Mouse (Mus musculus) CH12.LX (cell line): ENCODE measurements at regions not wholly inside any gene's neighbourhood (a gene's known extent, or its start where the extent isn't known, plus 50 kb on each side); places are given as distances from the start of the nearest gene placed in this dataset.
A peak's percentile ranks its signal among the peaks of the same experiment; 100 is the strongest.
"Not testable (repeated sequence)": the region's sequence is repeated elsewhere in the genome, so short reads cannot be mapped to it uniquely, and the experiment has no call there.

Experiments
- DNase-seq: peaks from one replicate; pipeline ENCODE4 v3.0.0-alpha.2; 2013; ENCODE audit errors: extremely low read depth
- H3K27ac ChIP-seq: 2 replicates; pipeline ENCODE4 v1.5.1; 2012; ENCODE audit warnings: low read depth, mild to moderate bottlenecking, control low read depth, moderate library complexity; ENCODE audit not compliant: insufficient read depth
- H3K27me3 ChIP-seq: replicated peaks from 2 replicates; pipeline ENCODE3; 2012; ENCODE audit warnings: inconsistent platforms
- H3K36me3 ChIP-seq, 2 experiments: replicated peaks in 1 of 2; 2 replicates each; pipeline versions ENCODE3 to v1.6.1; 2012; ENCODE audit warnings: inconsistent platforms in 1 of 2, low read length in 1 of 2, mild to moderate bottlenecking in 1 of 2, mixed read lengths in 1 of 2, moderate library complexity in 1 of 2; ENCODE audit not compliant: control insufficient read depth in 1 of 2, insufficient read depth in 1 of 2
- H3K4me1 ChIP-seq, 2 experiments: 2 replicates each; pipeline ENCODE4 v1.6.1; 2012; ENCODE audit warnings: inconsistent platforms in 1 of 2, moderate library complexity in 1 of 2; ENCODE audit not compliant: insufficient read depth in 2 of 2, control insufficient read depth in 1 of 2
- H3K4me2 ChIP-seq: 2 replicates; pipeline ENCODE4 v1.6.1; 2012; ENCODE audit warnings: low read depth, mild to moderate bottlenecking, control low read depth; ENCODE audit not compliant: poor library complexity, insufficient read depth, severe bottlenecking
- H3K4me3 ChIP-seq, 3 experiments: fragments of 150-350 bp in 1 of 3; sonication (generic) in 1 of 3; replicated peaks in 1 of 3; 2 replicates each; pipeline versions ENCODE3 to v1.5.1; 2011 to 2012; ENCODE audit warnings: low read depth in 2 of 3, low read length in 2 of 3, mild to moderate bottlenecking in 2 of 3, moderate library complexity in 2 of 3, control low read depth in 1 of 3, improper control_type of control experiment in 1 of 3, inconsistent platforms in 1 of 3, mixed read lengths in 1 of 3; ENCODE audit not compliant: poor library complexity in 1 of 3
- H3K79me2 ChIP-seq: replicated peaks from 2 replicates; pipeline ENCODE4 v1.6.1; 2012; ENCODE audit warnings: mild to moderate bottlenecking, moderate library complexity; ENCODE audit not compliant: control insufficient read depth, poor library complexity, insufficient read depth, severe bottlenecking; ENCODE audit errors: extremely low read depth
- H3K9ac ChIP-seq: 2 replicates; pipeline ENCODE4 v1.6.1; 2012; ENCODE audit warnings: low read depth, mild to moderate bottlenecking, control low read depth, moderate library complexity; ENCODE audit not compliant: insufficient read depth
- H3K9me3 ChIP-seq: replicated peaks from 2 replicates; pipeline ENCODE3; 2012; ENCODE audit warnings: low read length, inconsistent platforms, mixed read lengths
- CTCF ChIP-seq, 2 experiments: IDR thresholded peaks in 1 of 2; conservative IDR thresholded peaks in 1 of 2; 2 replicates each; pipeline ENCODE4 v1.5.1; 2011 to 2012; ENCODE audit warnings: low read depth in 2 of 2, low read length in 2 of 2, improper control_type of control experiment in 1 of 2, inconsistent platforms in 1 of 2, mild to moderate bottlenecking in 1 of 2, moderate library complexity in 1 of 2
- GABPA ChIP-seq: IDR thresholded peaks from 2 replicates; pipeline ENCODE4 v1.6.1; 2012; ENCODE audit warnings: low read depth, low read length, improper control_type of control experiment, inconsistent platforms; ENCODE audit not compliant: insufficient replicate concordance
- HCFC1 ChIP-seq: IDR thresholded peaks from 2 replicates; pipeline ENCODE4 v1.6.1; 2012; ENCODE audit warnings: low read depth, mild to moderate bottlenecking, inconsistent platforms, low read length, improper control_type of control experiment
- IRF4 ChIP-seq: IDR thresholded peaks from 2 replicates; pipeline ENCODE4 v1.6.1; 2014; ENCODE audit warnings: low read depth, mild to moderate bottlenecking, inconsistent platforms, low read length, improper control_type of control experiment
- JUND ChIP-seq: conservative IDR thresholded peaks from 2 replicates; pipeline ENCODE4 v1.6.1; 2011; ENCODE audit warnings: low read depth, low read length, improper control_type of control experiment
- KAT2A ChIP-seq: IDR thresholded peaks from 2 replicates; pipeline ENCODE4 v1.6.1; 2012; ENCODE audit warnings: low read length, improper control_type of control experiment, inconsistent platforms; ENCODE audit not compliant: insufficient replicate concordance
- RAD21 ChIP-seq: IDR thresholded peaks from 2 replicates; pipeline ENCODE4 v1.6.1; 2011; ENCODE audit warnings: low read depth, mild to moderate bottlenecking, low read length, improper control_type of control experiment, moderate library complexity
- SIN3A ChIP-seq: IDR thresholded peaks from 2 replicates; pipeline ENCODE4 v1.6.1; 2012; ENCODE audit warnings: low read length, improper control_type of control experiment, inconsistent platforms
- TBP ChIP-seq: conservative IDR thresholded peaks from 2 replicates; pipeline ENCODE4 v1.6.1; 2011; ENCODE audit warnings: low read depth, low read length, improper control_type of control experiment
- TCF12 ChIP-seq: IDR thresholded peaks from 2 replicates; pipeline ENCODE4 v1.6.1; 2014; ENCODE audit warnings: low read depth, mild to moderate bottlenecking, inconsistent platforms, low read length, improper control_type of control experiment
- UBTF ChIP-seq: IDR thresholded peaks from 2 replicates; pipeline ENCODE4 v1.6.1; 2012; ENCODE audit warnings: low read depth, mild to moderate bottlenecking, inconsistent platforms, low read length, improper control_type of control experiment, moderate library complexity
- ZKSCAN1 ChIP-seq: IDR thresholded peaks from 2 replicates; pipeline ENCODE4 v1.6.1; 2012; ENCODE audit warnings: low read depth, inconsistent platforms, low read length, improper control_type of control experiment, borderline replicate concordance
- dilution Hi-C: fragments of 300-500 bp; cut with MboI; formaldehyde crosslinking; loops from 2 replicates; pipeline ENCODE4 v1.14.3; 2020; ENCODE audit warnings: low sequenced_read_pairs; ENCODE audit not compliant: extremely low pct_unique_long_range_greater_than_20kb, extremely low pct_ligation_motif_present
- in situ Hi-C: fragments of 300-500 bp; cut with MboI; formaldehyde crosslinking; loops from 3 replicates; pipeline ENCODE4 v1.14.3; 2019; ENCODE audit warnings: low sequenced_read_pairs, low pct_ligation_motif_present, low pct_unique_long_range_greater_than_20kb, mixed read lengths

GRCm38 (mm10) chr8:46355066-46355465, 60.6 kb upstream of the Helt start:
- H3K27me3 ChIP-seq: no peaks in the 10 kb centered on the region
- no peaks in the 10 kb centered on the region for H3K4me1 ChIP-seq
- TF ChIP-seq ZKSCAN1: no peak
- no peak for TF ChIP-seq TBP
- no peak for TF ChIP-seq HCFC1
- no peak for TF ChIP-seq SIN3A
- TF ChIP-seq JUND: no peak
- no peak for TF ChIP-seq GABPA
- no peak for DNase-seq
- H3K79me2 ChIP-seq: no peaks in the 10 kb centered on the region
- H3K4me3 ChIP-seq: no peak overlapping the region
- H3K4me2 ChIP-seq: no peak overlapping the region
- in situ Hi-C loops (no loop called here), dilution Hi-C loops (no loop called here)
- H3K27ac ChIP-seq: no peak overlapping the region
- H3K9ac ChIP-seq: no peak overlapping the region
- no peaks in the 10 kb centered on the region for H3K9me3 ChIP-seq
- H3K36me3 ChIP-seq: no peaks in the 10 kb centered on the region

GRCm38 (mm10) chr8:46357961-46358360, 63.5 kb upstream of the Helt start:
- H3K4me3 ChIP-seq, in situ Hi-C loops, dilution Hi-C loops, H3K9me3 ChIP-seq, H3K27me3 ChIP-seq, H3K79me2 ChIP-seq, H3K9ac ChIP-seq, H3K27ac ChIP-seq, H3K4me1 ChIP-seq, H3K4me2 ChIP-seq, H3K36me3 ChIP-seq: not testable (repeated sequence)
- peak; percentile 23; the same call in 1 of the 2 replicates for TF ChIP-seq IRF4
- DNase-seq: peak; percentile 10

DNA sequence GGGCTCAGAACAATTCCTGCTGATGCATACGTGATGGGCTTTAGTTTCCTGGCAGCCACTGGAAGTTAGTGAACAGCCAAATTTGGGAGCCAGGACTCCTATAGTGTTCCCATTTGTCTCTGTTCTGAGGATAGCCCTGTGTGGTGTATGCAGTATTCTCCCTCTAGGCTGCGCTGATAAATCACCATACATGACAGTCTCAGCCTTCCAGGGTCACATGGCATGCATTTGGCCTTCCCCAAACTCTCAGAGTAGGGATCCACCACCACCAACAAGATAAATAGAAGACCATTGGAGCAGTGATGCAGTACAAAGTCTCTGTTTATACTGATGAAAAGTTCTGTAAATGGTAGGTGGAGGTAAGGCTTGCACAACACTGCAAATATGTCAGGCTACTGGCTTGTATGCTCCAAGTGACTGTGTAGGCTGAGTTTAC, 68.4 kb upstream of the Helt start:
- H3K79me2 ChIP-seq: no peaks in the 10 kb centered on the region
- no peaks in the 10 kb centered on the region for H3K4me1 ChIP-seq
- H3K9me3 ChIP-seq: no peaks in the 10 kb centered on the region
- H3K9ac ChIP-seq: no peak overlapping the region
- no peak overlapping the region for H3K4me3 ChIP-seq
- dilution Hi-C loops: no loop called here
- H3K27ac ChIP-seq: no peak overlapping the region
- no peaks in the 10 kb centered on the region for H3K36me3 ChIP-seq
- H3K27me3 ChIP-seq: no peaks in the 10 kb centered on the region
- in situ Hi-C loops: no loop called here
- H3K4me2 ChIP-seq: no peak overlapping the region
- no peak for TF ChIP-seq UBTF
- peak in 1 of 2 experiments; percentile 18; a peak in 1 of 4 replicates for TF ChIP-seq CTCF (conservative IDR thresholded peaks at IDR 0.05 in 1 of 2, IDR thresholded peaks at IDR 0.05 in 1 of 2; ENCODE audit: low read depth in 2 of 2, low read length in 2 of 2)
- TF ChIP-seq RAD21: peak; percentile 22
- TF ChIP-seq KAT2A: no peak
- TF ChIP-seq TCF12: no peak
- no peak for DNase-seq
